Mouse (Mus musculus) ES-CJ7 (cell line): Measurements from ENCODE around the gene Acvr2b.

Source experiments
- DNase-seq: peaks from one replicate; pipeline ENCODE4 v3.0.0; 2011; ENCODE audit warnings: low read depth, low spot score

Gene Acvr2b

GRCm38 (mm10) chr9:119407884-119408283 is 6.0 kb downstream of the Acvr2b start:
- no peak for DNase-seq

GRCm38 (mm10) chr9:119408898-119409664 is 7.2 kb downstream of the Acvr2b start:
- no peak for DNase-seq

GRCm38 (mm10) chr9:119409864-119410263 is 7.9 kb downstream of the Acvr2b start:
- no peak for DNase-seq

- no peak for DNase-seq
Measured at GRCm38 (mm10) chr9:119418025-119418424, 16.1 kb downstream of the Acvr2b start.

GRCm38 (mm10) chr9:119419852-119420438 is 18.0 kb downstream of the Acvr2b start:
- DNase-seq = no peak

GRCm38 (mm10) chr9:119425217-119425975 is 23.5 kb downstream of the Acvr2b start:
- no peak for DNase-seq

- DNase-seq = no peak
Measured at GRCm38 (mm10) chr9:119425976-119426415, 24.1 kb downstream of the Acvr2b start.

GRCm38 (mm10) chr9:119426483-119426882 is 24.6 kb downstream of the Acvr2b start:
- no peak for DNase-seq

GRCm38 (mm10) chr9:119430311-119430710 is 28.4 kb downstream of the Acvr2b start:
- DNase-seq = peak; percentile 79

- DNase-seq = no peak
Measured at GRCm38 (mm10) chr9:119435855-119436254, 33.9 kb downstream of the Acvr2b start.

GRCm38 (mm10) chr9:119438065-119438464 is 36.1 kb downstream of the Acvr2b start:
- DNase-seq = no peak

- no peak for DNase-seq
Measured at GRCm38 (mm10) chr9:119438498-119439000, 36.6 kb downstream of the Acvr2b start.

GRCm38 (mm10) chr9:119444738-119445429 is 43.0 kb downstream of the Acvr2b start, which contains the start of gene Exog:
Gene Exog (plus strand): TSS chr9:119444943.
- peak; percentile 96 for DNase-seq

- no peak for DNase-seq
Measured at GRCm38 (mm10) chr9:119445737-119446136, 43.8 kb downstream of the Acvr2b start.

- no peak for DNase-seq
Measured at GRCm38 (mm10) chr9:119455967-119456366, 54.0 kb downstream of the Acvr2b start.

- DNase-seq = no peak
Measured at GRCm38 (mm10) chr9:119457122-119457521, 55.2 kb downstream of the Acvr2b start.

- DNase-seq = peak; percentile 51
Measured at GRCm38 (mm10) chr9:119460410-119460809, 58.5 kb downstream of the Acvr2b start.

GRCm38 (mm10) chr9:119465056-119465455 is 63.1 kb downstream of the Acvr2b start:
- DNase-seq = no peak

GRCm38 (mm10) chr9:119465595-119465994 is 63.7 kb downstream of the Acvr2b start:
- peak; percentile 58 for DNase-seq

GRCm38 (mm10) chr9:119469691-119470353 is 67.9 kb downstream of the Acvr2b start:
- no peak for DNase-seq

GRCm38 (mm10) chr9:119472412-119472918 is 70.5 kb downstream of the Acvr2b start:
- no peak for DNase-seq
